Mouse (Mus musculus) lung, adult 2 months (tissue): ENCODE data around the gene Vac14. TPM values are rescaled to one million over a fixed set of nuclear protein-coding genes. Genes with fewer than 3 reads are reported as not detected.

Experiments
- DNase-seq: peaks from one replicate; pipeline ENCODE4 v3.0.0; 2022
- H3K4me1 ChIP-seq: fragments of 200-500 bp; 2 replicates; pipeline ENCODE4 v1.6.1; 2011; ENCODE audit warnings: low read length; ENCODE audit not compliant: control insufficient read depth, insufficient read depth
- H3K4me3 ChIP-seq: fragments of 200-500 bp; replicated peaks from 2 replicates; pipeline ENCODE3; 2011; ENCODE audit warnings: low read depth, mild to moderate bottlenecking, control low read depth, low read length; ENCODE audit errors: extremely low read depth
- CTCF ChIP-seq: fragments of 200-500 bp; IDR thresholded peaks from 2 replicates; pipeline ENCODE4 v1.5.1; 2011; ENCODE audit warnings: mild to moderate bottlenecking, low read length, control low read depth; ENCODE audit not compliant: insufficient read depth
- POLR2A ChIP-seq: fragments of 200-500 bp; IDR thresholded peaks from 2 replicates; pipeline ENCODE4 v1.6.1; 2011; ENCODE audit warnings: low read depth, mild to moderate bottlenecking, control low read depth, low read length, borderline replicate concordance; ENCODE audit errors: extremely low read depth
- WGBS: fragments of 180-500 bp; shearing (Covaris S2); methylation state at CpG from one replicate; pipeline ENCODE4 v1.1.7; 2018; 5-methylcytosine and 5-hydroxymethylcytosine counted together
- polyA plus RNA-seq: library from polyadenylated mRNA; depleted of rRNA; stranded (reverse); fragments of >200 nt; gene quantifications from 2 replicates; pipeline ENCODE4 v1.2.3, GENCODE M21; 2012

The Vac14 gene
- polyA plus RNA-seq, 1 experiment: 33.3 TPM

DNA sequence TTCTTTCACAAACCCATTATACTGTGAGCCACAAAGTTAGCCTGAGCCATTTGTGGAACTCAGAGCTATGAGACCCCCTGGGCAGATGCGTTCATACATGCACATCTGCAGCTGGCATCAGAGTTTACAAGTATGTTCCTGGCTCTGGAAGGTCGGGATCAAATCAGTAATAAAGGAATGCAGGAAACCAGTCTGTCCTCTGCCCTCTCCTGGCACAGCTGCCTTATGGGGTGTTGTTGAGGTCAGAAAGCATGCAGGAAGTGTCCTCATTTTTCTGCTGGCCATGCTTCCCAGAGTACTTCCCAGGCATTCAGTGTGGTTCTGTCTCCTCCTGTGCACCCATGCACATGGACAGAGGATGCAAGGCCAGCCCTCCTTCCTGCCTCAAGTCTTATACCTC, 54.8 kb downstream of the Vac14 start:
- 42% methylated on average over 2 of the region's 2 CpGs for WGBS
- no peak for DNase-seq
- no peak for TF ChIP-seq POLR2A
- TF ChIP-seq CTCF: no peak
- Histone ChIP-seq H3K4me3 (no peak overlapping the region), H3K4me1 (peaks cover 31% of the 10 kb centered on the region)

DNA sequence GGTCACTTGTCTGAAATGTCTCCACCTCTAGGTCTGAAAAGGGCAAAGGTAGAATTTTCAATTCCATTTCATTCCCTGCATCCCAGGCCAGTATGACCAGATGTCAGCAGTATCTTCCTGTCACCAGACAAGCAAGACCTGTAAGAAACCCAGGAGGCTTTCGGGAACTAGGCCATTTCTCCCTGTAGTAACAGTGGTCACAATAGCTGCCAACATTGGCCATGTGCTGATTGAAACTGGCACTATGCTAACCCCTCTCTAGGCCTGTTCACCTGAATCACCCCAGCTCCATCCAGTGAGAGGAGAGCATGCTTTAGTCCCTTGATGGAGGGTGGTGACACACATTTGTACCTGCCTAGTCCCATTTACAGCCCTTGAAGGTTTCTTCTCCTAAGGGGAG, 56.2 kb downstream of the Vac14 start:
- no peak overlapping the region for H3K4me3 ChIP-seq
- H3K4me1 ChIP-seq: peaks cover 32% of the 10 kb centered on the region
- TF ChIP-seq POLR2A (no peak), CTCF (no peak)
- DNase-seq: no peak
- WGBS: 100% methylated on average over 1 of the region's 1 CpGs

DNA sequence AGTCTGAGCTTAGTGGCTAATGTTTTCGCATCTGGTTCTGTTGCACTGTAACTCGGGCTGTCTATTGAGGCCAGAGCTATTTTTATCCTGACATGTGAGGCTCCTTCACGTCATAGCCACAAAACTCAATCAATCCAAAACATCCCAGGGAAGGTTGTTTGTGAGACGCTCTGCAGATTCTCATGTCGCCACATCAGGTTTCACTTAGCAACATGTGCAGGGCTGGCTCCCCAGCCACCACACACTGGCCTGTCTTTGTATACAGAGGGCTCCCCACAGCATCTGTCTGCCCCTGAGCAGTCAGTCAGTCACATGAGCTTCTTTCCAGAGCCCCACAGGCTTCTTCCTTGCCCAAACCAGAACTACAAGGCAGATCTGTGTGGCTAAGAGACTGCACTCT, 58.3 kb downstream of the Vac14 start:
- Histone ChIP-seq H3K4me1 (peaks cover 19% of the 10 kb centered on the region), H3K4me3 (no peak overlapping the region)
- TF ChIP-seq POLR2A: no peak
- 65% methylated on average over 5 of the region's 5 CpGs for WGBS
- no peak for DNase-seq

DNA sequence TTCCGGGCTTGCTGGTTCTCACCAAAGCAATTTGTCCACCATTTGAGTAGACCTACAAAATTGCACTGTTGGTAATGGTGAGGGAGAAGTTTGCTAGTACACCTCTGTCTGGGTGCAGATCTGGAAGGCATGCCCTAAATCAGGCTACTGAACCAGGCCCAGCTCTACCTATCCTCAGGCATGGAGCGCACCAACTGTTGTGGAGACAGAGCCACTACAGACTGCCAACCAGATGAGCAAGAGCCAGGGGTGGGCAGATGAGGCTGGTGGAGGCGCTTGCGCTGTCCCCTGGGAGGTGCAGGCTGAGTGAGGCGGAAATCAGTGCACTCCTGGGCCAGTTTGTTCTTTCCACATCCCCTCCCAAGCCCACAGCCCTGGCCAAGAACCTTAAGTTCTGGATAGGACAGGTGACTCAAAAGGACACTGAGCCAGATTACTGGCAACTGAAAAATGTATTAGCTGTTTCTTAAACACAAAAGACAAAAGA, 58.8 kb downstream of the Vac14 start:
- no peak overlapping the region for H3K4me3 ChIP-seq
- WGBS: 90% methylated on average over 5 of the region's 5 CpGs
- DNase-seq: no peak
- H3K4me1 ChIP-seq: peaks cover 14% of the 10 kb centered on the region
- TF ChIP-seq POLR2A: no peak
- no peak for TF ChIP-seq CTCF

- Histone ChIP-seq H3K4me3 (no peak overlapping the region), H3K4me1 (0 out of 2 replicates have a peak, but pooled peaks cover 5% of the 10 kb centered on the region)
- TF ChIP-seq CTCF (no peak), POLR2A (no peak)
- no peak for DNase-seq
- WGBS: 35% methylated on average over 3 of the region's 3 CpGs
These were observed 60.6 kb downstream of the Vac14 start for GRCm38 (mm10) chr8:110678989-110679388.

DNA sequence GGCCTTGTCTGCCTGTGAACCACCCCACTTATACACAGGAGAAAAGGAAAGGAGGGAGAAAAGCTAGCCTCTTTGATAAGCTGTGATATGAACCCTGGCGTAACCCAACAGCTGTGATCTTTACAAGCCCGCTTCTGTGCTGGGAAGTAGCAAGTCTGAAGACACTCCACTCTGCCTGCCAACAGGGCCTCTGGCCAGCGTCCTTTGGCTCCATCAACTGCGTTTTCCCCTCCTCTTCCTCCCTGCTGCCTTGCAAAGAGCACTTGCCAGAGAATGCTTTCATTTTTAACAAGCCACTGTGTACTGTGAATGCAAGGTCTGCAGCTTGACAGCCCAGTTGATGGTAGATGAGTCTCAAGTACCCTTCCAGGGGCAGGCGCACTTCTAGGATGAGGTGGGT, 69.3 kb downstream of the Vac14 start:
- Histone ChIP-seq H3K4me1 (peaks cover 13% of the 10 kb centered on the region), H3K4me3 (no peak overlapping the region)
- TF ChIP-seq POLR2A (0 out of 2 replicates have a peak, but pooled peaks have one; percentile 10), CTCF (no peak)
- DNase-seq: peak; percentile 60
- WGBS: 42% methylated on average over 5 of the region's 5 CpGs

- WGBS: 53% methylated on average over 9 of the region's 9 CpGs
- DNase-seq: no peak
- H3K4me1 ChIP-seq: peaks cover 16% of the 10 kb centered on the region
- no peak overlapping the region for H3K4me3 ChIP-seq
- TF ChIP-seq CTCF: no peak
- no peak for TF ChIP-seq POLR2A
These were observed 71.6 kb downstream of the Vac14 start for GRCm38 (mm10) chr8:110689961-110690360.

DNA sequence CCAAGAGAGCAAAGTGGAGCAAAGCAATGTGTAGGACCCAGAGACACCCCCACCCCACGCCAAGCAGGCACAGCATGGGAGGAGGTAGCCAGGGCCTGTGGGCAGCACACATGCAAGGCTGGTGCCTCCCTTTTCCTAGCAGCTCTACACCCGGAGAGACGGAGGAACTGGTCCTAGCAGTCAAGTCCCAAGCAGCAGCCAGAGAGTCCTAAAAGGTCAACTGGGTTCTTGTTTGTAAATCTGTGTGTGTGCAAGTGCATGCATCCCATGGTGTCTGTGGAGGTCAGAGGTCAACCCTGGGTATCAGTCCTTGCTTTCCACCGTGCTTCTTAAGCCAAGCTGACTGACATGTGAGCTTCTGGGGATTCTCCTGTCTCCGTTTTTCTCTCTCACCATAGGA, 75.8 kb downstream of the Vac14 start:
- H3K4me3 ChIP-seq: no peak overlapping the region
- no peak for TF ChIP-seq POLR2A
- no peak for TF ChIP-seq CTCF
- no peak for DNase-seq
- 82% methylated on average over 5 of the region's 5 CpGs for WGBS
- peaks cover 14% of the 10 kb centered on the region for H3K4me1 ChIP-seq

GRCm38 (mm10) chr8:110694826-110695225, 76.4 kb downstream of the Vac14 start:
- TF ChIP-seq POLR2A (no peak), CTCF (no peak)
- WGBS: 55% methylated on average over 4 of the region's 4 CpGs
- H3K4me1 ChIP-seq: peaks cover 14% of the 10 kb centered on the region
- no peak for DNase-seq
- no peak overlapping the region for H3K4me3 ChIP-seq

DNA sequence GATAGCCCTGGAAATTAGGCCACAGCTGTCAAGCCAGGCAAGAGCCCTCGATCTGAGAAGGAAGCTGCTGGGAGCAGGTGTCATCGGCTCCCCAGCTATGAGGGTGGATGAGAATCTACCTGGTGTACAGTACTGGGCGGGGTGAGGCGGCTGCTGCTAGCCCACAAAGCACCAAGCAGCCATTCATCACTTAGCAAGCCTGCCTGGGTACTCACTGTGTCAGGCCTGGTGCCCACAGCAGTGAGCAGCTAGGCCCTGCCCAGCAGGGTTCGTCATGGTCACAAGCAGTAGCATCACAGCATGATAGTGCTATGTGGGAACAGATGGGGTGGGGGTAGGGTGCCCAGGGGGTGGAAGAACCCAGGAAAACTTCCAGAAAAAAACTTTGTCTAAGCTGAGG, 77.0 kb downstream of the Vac14 start:
- TF ChIP-seq POLR2A (no peak), CTCF (no peak)
- no peak for DNase-seq
- 85% methylated on average over 5 of the region's 5 CpGs for WGBS

More for the DNA sequence above, 77.0 kb downstream of the Vac14 start:
- Histone ChIP-seq H3K4me3 (no peak overlapping the region), H3K4me1 (peaks cover 11% of the 10 kb centered on the region)
